Mouse (Mus musculus): ENCODE measurements around the gene Sh3gl3. TPM values are rescaled to one million over a fixed set of nuclear protein-coding genes. Genes with fewer than 3 reads are reported as not detected.
"Not testable (repeated sequence)": the region's sequence is repeated elsewhere in the genome, so short reads cannot be mapped to it uniquely, and the experiment has no call there.

The Sh3gl3 gene
- total RNA-seq, 4 experiments from 2014 or later: 50.3 to 59.5 (median 55.5) TPM

- no peak for DNase-seq (ENCODE audit: low spot score in 2 of 2)
Observed at GRCm38 (mm10) chr7:82235486-82235885, 61.8 kb downstream of the Sh3gl3 start.

GRCm38 (mm10) chr7:82236152-82236898, 62.7 kb downstream of the Sh3gl3 start:
- no peak for DNase-seq (ENCODE audit: low spot score in 2 of 2)

- no peak for DNase-seq (ENCODE audit: low spot score in 2 of 2)
Observed at GRCm38 (mm10) chr7:82236899-82237162, 63.2 kb downstream of the Sh3gl3 start.

GRCm38 (mm10) chr7:82240424-82241240, 67.0 kb downstream of the Sh3gl3 start:
- no peak for DNase-seq (ENCODE audit: low spot score in 2 of 2)

DNA sequence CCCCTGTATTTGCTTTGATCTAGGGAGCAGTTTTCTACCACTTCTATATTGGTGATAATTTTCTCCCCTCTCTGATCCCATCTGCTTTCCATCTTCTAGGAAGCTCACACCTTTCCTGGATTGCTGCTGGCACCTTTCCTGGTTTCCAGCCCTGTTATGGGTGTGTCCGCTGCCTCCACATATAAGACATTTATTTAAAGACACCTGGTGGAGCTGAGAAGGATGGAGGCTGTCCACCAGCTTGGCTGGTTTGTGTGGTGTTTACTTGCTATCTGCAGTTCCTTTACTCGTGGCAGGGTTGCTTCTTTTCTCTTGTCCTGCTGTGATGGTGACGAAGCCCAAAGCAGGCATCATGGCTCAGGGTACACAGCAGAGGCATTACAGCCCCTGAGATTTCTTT, 71.1 kb downstream of the Sh3gl3 start:
- peak in 1 of 2 experiments; percentile 43 for DNase-seq (ENCODE audit: low spot score in 2 of 2)

DNA sequence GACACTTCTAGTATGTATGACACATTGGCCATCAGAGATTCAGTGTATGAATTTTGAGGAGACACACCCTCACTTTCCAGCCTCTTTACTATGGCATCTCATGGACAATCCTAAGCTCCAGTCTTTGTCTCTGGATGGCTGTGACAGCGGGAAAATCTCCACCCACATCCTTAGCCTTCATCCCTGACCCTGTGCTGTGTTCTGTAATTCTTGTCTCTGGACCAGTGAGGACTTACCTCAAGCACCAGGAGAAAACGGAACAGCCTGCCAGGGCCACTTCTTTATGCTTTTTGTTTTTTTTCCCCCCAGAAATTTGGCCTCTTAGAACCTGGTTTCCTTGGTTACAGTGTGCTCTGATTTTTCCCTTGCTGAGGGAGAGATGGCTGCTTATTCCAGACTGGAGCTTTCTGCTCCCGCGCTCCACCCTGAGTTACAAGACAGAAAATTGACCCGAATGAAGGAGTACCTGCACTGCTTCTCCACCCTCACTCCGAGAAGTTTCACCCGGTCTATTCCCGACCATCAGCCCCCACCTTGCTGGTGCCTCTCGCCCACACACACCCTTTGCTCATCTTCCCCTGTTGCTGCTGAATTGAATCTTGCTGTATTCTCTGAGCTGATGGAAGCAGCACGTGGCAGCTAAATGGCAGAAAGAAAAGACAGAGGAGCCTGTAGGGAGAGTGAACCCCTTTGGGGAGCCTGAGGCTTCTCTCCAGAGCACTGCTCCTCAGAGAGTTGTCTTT, 75.5 kb downstream of the Sh3gl3 start:
- peak; percentile 16 to 33 for DNase-seq (ENCODE audit: low spot score in 2 of 2)

- no peak for DNase-seq (ENCODE audit: low spot score in 2 of 2)
Observed at GRCm38 (mm10) chr7:82253309-82253708, 79.7 kb downstream of the Sh3gl3 start.

DNA sequence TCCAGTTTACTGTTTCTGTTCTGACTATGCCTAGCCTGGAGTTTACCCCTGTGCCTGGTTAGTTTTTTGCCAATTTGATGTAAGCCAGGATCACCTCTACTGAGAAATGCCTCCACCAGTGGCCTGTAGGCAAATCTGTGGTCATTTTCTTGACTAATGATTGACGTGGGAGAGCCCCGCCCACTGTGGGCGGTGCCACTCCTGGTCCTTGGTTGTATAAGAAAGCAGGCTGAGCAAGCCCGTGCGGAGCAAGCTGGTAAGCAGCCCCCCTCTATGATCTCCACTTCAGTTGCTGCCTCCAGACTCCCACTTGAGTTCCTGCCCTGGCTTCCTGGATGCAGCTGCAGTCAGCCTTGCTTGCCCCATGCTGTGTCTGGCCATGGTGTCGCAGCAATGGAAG, 83.3 kb downstream of the Sh3gl3 start:
- DNase-seq (ENCODE audit: low spot score in 2 of 2): no peak

GRCm38 (mm10) chr7:82257530-82257929, 83.9 kb downstream of the Sh3gl3 start:
- no peak for DNase-seq (ENCODE audit: low spot score in 2 of 2)

DNA sequence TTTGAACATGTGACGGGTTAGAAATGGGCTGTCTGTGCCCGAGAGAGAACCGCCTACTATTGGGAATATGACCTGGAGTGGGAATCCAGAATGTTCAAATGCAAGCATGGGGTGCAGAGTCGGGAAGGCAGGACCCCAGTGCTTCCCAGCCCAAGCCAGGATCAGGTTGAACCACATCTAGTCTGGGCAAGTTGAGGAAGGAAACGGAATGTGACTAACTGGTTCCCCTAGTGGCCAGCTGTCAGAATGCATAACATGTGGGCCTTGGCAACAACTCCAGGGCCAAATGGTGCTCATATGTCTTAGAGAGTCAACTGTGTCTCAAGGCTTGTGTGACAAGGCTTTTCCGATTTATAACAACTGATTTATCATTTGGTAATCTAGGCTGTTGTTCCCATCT, 86.6 kb downstream of the Sh3gl3 start:
- DNase-seq (ENCODE audit: low spot score in 2 of 2): no peak

- no peak for DNase-seq (ENCODE audit: low spot score in 2 of 2)
Observed at GRCm38 (mm10) chr7:82263141-82263540, 89.5 kb downstream of the Sh3gl3 start.

DNA sequence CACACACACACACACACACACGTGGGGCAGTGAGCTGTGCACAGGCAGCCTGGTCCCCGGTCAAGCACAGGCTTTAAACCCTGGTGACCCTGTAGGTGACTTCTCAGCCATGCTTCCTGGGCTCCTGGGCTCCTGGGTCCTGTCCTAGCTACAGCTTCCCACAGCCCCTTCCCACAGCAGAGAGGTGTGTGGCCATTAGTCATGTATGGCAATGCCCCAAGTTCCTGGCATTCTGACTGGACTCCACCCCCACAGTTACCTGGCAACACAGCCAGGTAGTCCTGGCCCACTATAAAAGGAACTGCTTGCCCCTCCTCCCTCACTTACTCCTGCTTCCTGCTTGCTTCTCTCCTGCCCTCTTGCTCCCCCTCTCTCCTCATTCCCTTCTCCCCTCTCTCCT, 90.5 kb downstream of the Sh3gl3 start:
- DNase-seq (ENCODE audit: low spot score in 2 of 2): no peak

DNA sequence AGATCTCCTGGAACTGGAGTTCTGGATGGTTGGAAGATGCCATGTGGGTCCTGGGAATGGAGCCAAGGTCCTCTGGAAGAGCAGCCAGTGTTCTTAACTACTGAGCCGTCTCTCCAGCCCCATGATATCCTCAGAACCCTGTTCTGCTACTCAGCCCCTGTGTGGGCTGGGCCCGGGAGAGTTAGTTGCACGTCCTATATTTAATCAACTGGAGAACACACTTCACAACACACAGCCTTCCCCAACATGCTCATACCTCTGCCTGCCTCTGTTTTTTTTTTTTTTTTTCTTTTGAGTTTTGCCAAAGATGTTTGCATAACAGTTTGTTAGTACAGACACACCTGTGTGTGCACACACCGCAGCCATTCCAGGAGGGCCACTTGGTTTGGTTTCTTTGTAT, 91.7 kb downstream of the Sh3gl3 start:
- no peak for DNase-seq (ENCODE audit: low spot score in 2 of 2)

DNA sequence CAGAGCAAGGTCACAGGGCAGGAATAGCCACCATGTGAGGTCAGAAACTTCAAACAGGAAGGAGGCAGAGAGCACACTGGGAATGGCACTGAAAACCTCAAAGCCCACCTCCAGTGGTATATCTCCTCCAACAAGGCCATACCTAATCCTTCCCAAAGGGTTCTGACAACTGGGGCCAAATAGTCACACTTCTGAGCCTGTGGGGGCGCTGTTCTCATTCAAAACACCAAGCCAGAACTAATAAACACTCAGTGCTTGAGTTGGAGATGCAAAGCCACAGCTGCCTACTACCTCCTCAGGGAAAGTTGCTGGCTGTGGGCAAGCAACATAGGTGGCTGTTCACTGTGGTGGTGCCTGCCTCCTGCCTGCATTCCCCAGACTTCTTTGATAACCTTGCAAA, 96.3 kb downstream of the Sh3gl3 start:
- DNase-seq (ENCODE audit: low spot score in 2 of 2): no peak

GRCm38 (mm10) chr7:82271742-82272141, 98.1 kb downstream of the Sh3gl3 start:
- no peak for DNase-seq (ENCODE audit: low spot score in 2 of 2)

DNA sequence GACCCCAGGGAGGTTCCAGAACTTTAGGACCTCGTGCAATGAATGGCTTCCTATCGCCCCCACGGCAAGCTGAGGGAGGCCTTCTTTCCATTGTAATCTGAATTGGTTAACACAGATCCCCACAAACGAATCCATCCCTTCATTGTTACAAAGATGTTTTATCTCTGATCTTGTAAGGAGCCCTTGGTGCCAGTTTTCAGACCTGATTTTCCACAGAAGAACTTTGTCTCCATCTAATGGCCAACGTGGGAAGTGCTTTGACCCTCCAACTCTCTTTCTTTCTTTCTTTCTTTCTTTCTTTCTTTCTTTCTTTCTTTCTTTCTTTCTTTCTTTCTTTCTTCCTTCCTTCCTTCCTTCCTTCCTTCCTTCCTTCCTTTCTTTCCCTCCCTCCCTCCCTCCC, 99.2 kb downstream of the Sh3gl3 start:
- not testable (repeated sequence) for DNase-seq (ENCODE audit: low spot score in 2 of 2)

- no peak for DNase-seq (ENCODE audit: low spot score in 2 of 2)
Observed at GRCm38 (mm10) chr7:82274011-82274709, 100.5 kb downstream of the Sh3gl3 start.

- no peak for DNase-seq (ENCODE audit: low spot score in 2 of 2)
Observed at GRCm38 (mm10) chr7:82274975-82275374, 101.3 kb downstream of the Sh3gl3 start.

GRCm38 (mm10) chr7:82275529-82276204, 102.0 kb downstream of the Sh3gl3 start:
- peak in 1 of 2 experiments; percentile 72 for DNase-seq (ENCODE audit: low spot score in 2 of 2)

- no peak for DNase-seq (ENCODE audit: low spot score in 2 of 2)
Observed at GRCm38 (mm10) chr7:82282011-82282410, 108.4 kb downstream of the Sh3gl3 start.

DNA sequence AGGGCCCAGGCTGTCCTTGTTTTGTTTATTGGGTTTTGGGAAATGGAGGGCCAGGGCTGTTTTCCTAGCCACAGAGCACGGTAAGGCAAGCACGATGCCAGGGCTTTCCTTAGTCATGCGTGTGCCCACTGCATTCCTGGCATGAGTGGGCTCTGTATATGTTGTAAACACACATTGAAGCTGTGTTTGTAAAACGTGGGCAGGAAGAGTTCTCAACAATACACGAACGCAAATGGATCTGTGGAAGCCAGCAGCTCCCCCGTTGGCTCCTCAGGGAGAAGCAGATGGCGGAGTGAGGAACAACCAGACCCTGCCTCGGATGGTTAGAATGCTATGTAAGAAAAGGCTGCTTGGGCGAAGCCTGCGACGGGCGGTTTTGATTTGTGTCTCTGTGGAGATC, 108.8 kb downstream of the Sh3gl3 start:
- peak in 1 of 2 experiments; percentile 43 for DNase-seq (ENCODE audit: low spot score in 2 of 2)
